Mouse (Mus musculus): ENCODE data around the gene Mrps18c. TPM values are rescaled to one million over a fixed set of nuclear protein-coding genes. Genes with fewer than 3 reads are reported as not detected.

Mrps18c gene
- polyA plus RNA-seq, 1 experiment from 2014 or later: 172 TPM

- H3K9ac ChIP-seq: no peak overlapping the region
- H3K36me3 ChIP-seq: no peaks in the 10 kb centered on the region
- no peak overlapping the region for H3K4me3 ChIP-seq (replicated peaks)
- ATAC-seq: no peak
- no peak overlapping the region for H3K27ac ChIP-seq
- 93% methylated on average over 2 of the region's 2 CpGs for WGBS
- H3K27me3 ChIP-seq (replicated peaks): no peaks in the 10 kb centered on the region
- no peaks in the 10 kb centered on the region for H3K9me3 ChIP-seq
- H3K4me2 ChIP-seq (replicated peaks): no peak overlapping the region
- H3K4me1 ChIP-seq (replicated peaks): no peaks in the 10 kb centered on the region
These were observed 35.4 kb downstream of the Mrps18c start for GRCm38 (mm10) chr5:100833841-100834240.

- H3K36me3 ChIP-seq: no peaks in the 10 kb centered on the region
- H3K4me1 ChIP-seq (replicated peaks): no peaks in the 10 kb centered on the region
- H3K4me2 ChIP-seq (replicated peaks): no peak overlapping the region
- no peaks in the 10 kb centered on the region for H3K27me3 ChIP-seq (replicated peaks)
- H3K9ac ChIP-seq: no peak overlapping the region
- WGBS: 27% methylated on average over 9 of the region's 9 CpGs
- peak; percentile 69 for ATAC-seq
- H3K4me3 ChIP-seq (replicated peaks): no peak overlapping the region
- H3K9me3 ChIP-seq: no peaks in the 10 kb centered on the region
- H3K27ac ChIP-seq: no peak overlapping the region
These were observed 37.6 kb downstream of the Mrps18c start for GRCm38 (mm10) chr5:100835862-100836538.

DNA sequence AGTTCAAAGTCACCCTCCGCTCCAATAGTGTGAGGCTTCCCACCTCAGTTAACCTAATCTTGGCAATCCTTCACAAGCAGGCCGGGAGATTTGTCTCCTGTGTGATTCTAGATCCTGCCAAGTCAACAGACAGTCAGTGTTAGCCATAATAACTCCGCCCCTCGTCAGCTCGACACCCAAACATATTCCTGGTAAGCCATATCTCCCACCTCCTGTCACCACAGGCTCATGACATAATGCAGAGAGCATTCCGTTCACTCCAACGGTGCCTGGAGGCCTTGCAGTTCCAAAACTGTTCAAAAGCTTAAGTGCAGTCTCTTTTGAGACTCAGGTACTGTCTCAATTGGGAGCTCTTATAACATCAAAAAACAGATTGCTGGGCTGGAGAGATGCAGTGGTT is 39.5 kb downstream of the Mrps18c start:
- no peak overlapping the region for H3K27ac ChIP-seq
- no peak overlapping the region for H3K9ac ChIP-seq
- H3K4me3 ChIP-seq (replicated peaks): no peak overlapping the region
- no peaks in the 10 kb centered on the region for H3K4me1 ChIP-seq (replicated peaks)
- 62% methylated on average over 7 of the region's 7 CpGs for WGBS
- H3K4me2 ChIP-seq (replicated peaks): no peak overlapping the region
- no peaks in the 10 kb centered on the region for H3K9me3 ChIP-seq
- peak; percentile 47; the same call in 1 of the 2 replicates for ATAC-seq
- no peaks in the 10 kb centered on the region for H3K36me3 ChIP-seq
- no peaks in the 10 kb centered on the region for H3K27me3 ChIP-seq (replicated peaks)

DNA sequence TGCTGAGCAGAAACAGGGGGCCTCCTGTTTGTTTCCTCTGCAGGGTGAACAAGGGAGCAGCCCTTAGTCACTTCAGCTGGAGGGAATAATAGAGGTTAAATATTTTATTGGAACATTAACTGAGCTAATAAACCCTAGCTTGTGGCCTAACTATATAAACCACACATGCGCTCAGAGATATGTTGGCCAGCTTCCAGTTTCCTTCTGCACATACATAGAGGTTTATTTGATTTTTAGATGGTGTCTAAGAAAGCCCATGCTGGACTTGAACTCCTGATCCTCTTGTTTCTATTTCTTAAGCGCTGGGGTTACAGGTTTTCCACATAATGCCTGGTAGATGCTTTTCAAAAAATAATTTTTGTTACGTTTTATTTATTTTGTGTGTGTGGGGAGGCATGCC is 46.1 kb downstream of the Mrps18c start:
- Histone ChIP-seq H3K27ac (no peak overlapping the region), H3K36me3 (no peaks in the 10 kb centered on the region), H3K9ac (no peak overlapping the region), H3K9me3 (no peaks in the 10 kb centered on the region), H3K4me1 (replicated peaks) (peaks cover 9% of the 10 kb centered on the region; the same call in 1 of the 2 replicates), H3K4me2 (replicated peaks) (no peak overlapping the region), H3K4me3 (replicated peaks) (no peak overlapping the region), H3K27me3 (replicated peaks) (no peaks in the 10 kb centered on the region)
- no peak for ATAC-seq
- 45% methylated on average over 3 of the region's 3 CpGs for WGBS

DNA sequence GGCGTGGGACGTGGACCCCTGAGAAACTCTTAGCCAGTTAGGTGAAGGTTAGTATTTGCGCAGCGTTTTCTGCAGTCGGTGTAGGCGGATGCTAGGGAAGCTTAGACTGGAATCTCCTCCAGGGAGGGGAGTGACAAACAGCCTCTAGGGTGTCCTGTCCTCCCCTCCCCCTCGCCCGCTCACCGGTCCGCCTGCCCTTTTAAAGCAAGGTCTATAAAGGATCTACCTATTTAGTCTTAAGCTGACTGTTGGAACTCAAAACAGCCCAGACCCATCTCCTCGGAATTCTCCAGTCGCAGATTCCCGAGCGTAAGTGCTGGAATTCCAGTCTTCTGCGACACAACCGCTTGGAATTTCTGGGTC is 47.0 kb downstream of the Mrps18c start, which contains the start of gene Gpat3:
Gene Gpat3, plus strand, starts transcription at position 229 of the 363 bp plus-strand sequence.
- peak; percentile 39 for ATAC-seq
- Histone ChIP-seq H3K36me3 (no peaks in the 10 kb centered on the region), H3K4me1 (replicated peaks) (peaks cover 9% of the 10 kb centered on the region; the same call in 1 of the 2 replicates), H3K9me3 (no peaks in the 10 kb centered on the region), H3K27me3 (replicated peaks) (no peaks in the 10 kb centered on the region), H3K27ac (peak within 1 kb of the TSS; percentile 59), H3K4me2 (replicated peaks) (peak within 1 kb of the TSS; percentile 96), H3K4me3 (replicated peaks) (peak within 1 kb of the TSS; percentile 59), H3K9ac (peak within 1 kb of the TSS; percentile 70)
- WGBS: 2% methylated on average over 16 of the region's 16 CpGs

GRCm38 (mm10) chr5:100845848-100846598 is 47.6 kb downstream of the Mrps18c start:
- WGBS: under 1% methylated on average over 52 of the region's 52 CpGs
- Histone ChIP-seq H3K4me1 (replicated peaks) (peaks cover 9% of the 10 kb centered on the region; the same call in 1 of the 2 replicates), H3K9ac (peak overlapping the region; percentile 70), H3K36me3 (no peaks in the 10 kb centered on the region), H3K4me3 (replicated peaks) (peak overlapping the region; percentile 59), H3K9me3 (no peaks in the 10 kb centered on the region), H3K27me3 (replicated peaks) (no peaks in the 10 kb centered on the region), H3K27ac (peak overlapping the region; percentile 59), H3K4me2 (replicated peaks) (peak overlapping the region; percentile 96)
- peak; percentile 87 for ATAC-seq

DNA sequence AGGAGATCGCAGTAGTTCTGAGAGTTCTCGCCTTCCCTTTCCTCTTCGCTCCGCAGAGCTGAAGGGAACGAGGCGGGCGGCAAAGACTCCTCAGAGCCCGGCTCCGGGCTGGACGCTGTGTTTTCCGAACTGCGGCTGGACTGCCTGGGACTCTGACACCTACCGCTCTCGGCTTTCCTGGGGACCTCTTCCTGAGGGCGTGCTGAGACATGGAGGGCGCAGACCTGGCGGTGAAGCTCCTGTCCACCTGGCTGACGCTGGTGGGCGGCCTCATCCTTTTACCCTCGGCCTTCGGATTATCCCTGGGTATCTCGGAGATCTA is 48.1 kb downstream of the Mrps18c start:
- peak overlapping the region; percentile 59 for H3K4me3 ChIP-seq (replicated peaks)
- H3K27ac ChIP-seq: peak overlapping the region; percentile 59
- peak; percentile 54 for ATAC-seq
- H3K4me1 ChIP-seq (replicated peaks): peaks cover 9% of the 10 kb centered on the region; the same call in 1 of the 2 replicates
- peak overlapping the region; percentile 96 for H3K4me2 ChIP-seq (replicated peaks)
- H3K9me3 ChIP-seq: no peaks in the 10 kb centered on the region
- H3K36me3 ChIP-seq: no peaks in the 10 kb centered on the region
- H3K9ac ChIP-seq: peak overlapping the region; percentile 70
- no peaks in the 10 kb centered on the region for H3K27me3 ChIP-seq (replicated peaks)
- WGBS: under 1% methylated on average over 22 of the region's 22 CpGs

DNA sequence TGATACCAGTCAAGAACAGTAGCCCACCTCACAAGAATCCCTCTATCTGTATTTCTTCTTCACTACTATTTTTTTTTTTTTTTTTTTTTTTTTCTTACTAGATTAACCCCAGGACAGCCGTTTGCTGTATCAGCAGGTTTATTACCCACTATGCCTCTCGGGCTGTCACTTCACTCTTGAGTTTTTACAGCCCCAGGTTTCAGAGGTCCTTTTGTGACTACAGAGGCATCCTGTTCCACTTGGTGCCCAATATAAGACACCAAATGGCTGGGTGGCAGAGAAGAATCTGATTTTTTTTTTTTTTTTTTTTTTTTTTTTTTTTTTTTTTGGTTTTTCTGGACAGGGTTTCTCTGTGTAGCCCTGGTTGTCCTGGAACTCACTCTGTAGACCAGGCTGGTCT is 48.7 kb downstream of the Mrps18c start:
- Histone ChIP-seq H3K4me3 (replicated peaks) (peak overlapping the region; percentile 59), H3K9me3 (no peaks in the 10 kb centered on the region), H3K4me1 (replicated peaks) (peaks cover 9% of the 10 kb centered on the region; the same call in 1 of the 2 replicates), H3K27ac (no peak overlapping the region), H3K36me3 (no peaks in the 10 kb centered on the region), H3K9ac (no peak overlapping the region), H3K4me2 (replicated peaks) (peak overlapping the region; percentile 96), H3K27me3 (replicated peaks) (no peaks in the 10 kb centered on the region)
- 13% methylated on average over 2 of the region's 2 CpGs for WGBS
- ATAC-seq: no peak

DNA sequence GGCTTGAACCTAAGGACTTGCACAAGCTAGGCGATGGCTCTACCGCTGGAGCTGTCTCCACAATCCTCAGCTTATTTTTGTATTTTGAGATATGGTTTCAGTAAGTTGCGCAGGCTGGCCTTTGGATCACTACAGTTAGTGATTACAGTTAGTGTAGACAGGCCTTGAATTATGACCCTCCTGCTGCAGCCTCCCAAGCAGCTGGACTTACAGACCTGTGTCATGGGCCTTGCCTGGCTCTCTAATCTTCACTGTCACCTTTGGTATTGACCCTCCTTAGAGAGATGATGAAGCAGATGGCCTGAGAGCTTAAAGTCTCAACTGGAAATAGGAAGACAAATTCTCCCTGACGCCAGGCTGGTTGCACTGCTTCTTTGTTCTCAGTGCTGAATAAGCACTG is 55.5 kb downstream of the Mrps18c start:
- Histone ChIP-seq H3K27me3 (replicated peaks) (no peaks in the 10 kb centered on the region), H3K27ac (no peak overlapping the region), H3K36me3 (no peaks in the 10 kb centered on the region), H3K4me3 (replicated peaks) (no peak overlapping the region), H3K9ac (no peak overlapping the region), H3K4me2 (replicated peaks) (no peak overlapping the region), H3K4me1 (replicated peaks) (no peaks in the 10 kb centered on the region), H3K9me3 (no peaks in the 10 kb centered on the region)
- ATAC-seq: peak; percentile 72
- WGBS: 86% methylated on average over 4 of the region's 4 CpGs

Other genes starting within 250 kb of the Mrps18c start
- gene Plac8, start 226.4 kb upstream of the Mrps18c start, polyA plus RNA-seq (2015; fragmentation: Nextera tagmentation; extraction: Ambion mirVana): 349 and 408 TPM in 2 replicates
- gene Coq2, start 123.5 kb upstream of the Mrps18c start, polyA plus RNA-seq (2015; fragmentation: Nextera tagmentation; extraction: Ambion mirVana): 67.6 and 70.5 TPM in 2 replicates
- 3.6 and 3.9 TPM in 2 replicates for gene Hpse, start 78.9 kb upstream of the Mrps18c start, polyA plus RNA-seq (2015; fragmentation: Nextera tagmentation; extraction: Ambion mirVana)
- 13.6 and 16.2 TPM in 2 replicates for gene Helq, start within 50 bp of the Mrps18c start, polyA plus RNA-seq (2015; fragmentation: Nextera tagmentation; extraction: Ambion mirVana)
- 26.7 and 30.0 TPM in 2 replicates for gene Abraxas1, start 22.3 kb downstream of the Mrps18c start, polyA plus RNA-seq (2015; fragmentation: Nextera tagmentation; extraction: Ambion mirVana)
- 12.0 and 12.6 TPM in 2 replicates for gene Gpat3, start 47.1 kb downstream of the Mrps18c start, polyA plus RNA-seq (2015; fragmentation: Nextera tagmentation; extraction: Ambion mirVana)